Mouse (Mus musculus) lung, embryonic 16.5 days (tissue): Measurements from ENCODE around the gene Cdkn2a. TPM values are rescaled to one million over a fixed set of nuclear protein-coding genes. Genes with fewer than 3 reads are reported as not detected.

ENCODE experiments used
- ATAC-seq: fragments of 200-750 bp; cut with Nextera tagmentation; 2 replicates; pipeline ENCODE4 v1.8.0; 2017; ENCODE audit warnings: low read depth, mild to moderate bottlenecking, moderate library complexity
- H3K27ac ChIP-seq: fragments of 300-500 bp; sonication (generic); 2 replicates; pipeline ENCODE4 v1.5.1; 2014; ENCODE audit warnings: mild to moderate bottlenecking, control low read depth, low read length
- H3K27me3 ChIP-seq: fragments of 300-500 bp; sonication (generic); 2 replicates; pipeline ENCODE4 v1.6.1; 2014; ENCODE audit warnings: low read depth, low read length, mixed read lengths; ENCODE audit not compliant: control insufficient read depth, insufficient read depth
- H3K36me3 ChIP-seq: fragments of 300-500 bp; sonication (generic); 2 replicates; pipeline ENCODE4 v1.6.1; 2014; ENCODE audit warnings: low read length; ENCODE audit not compliant: control insufficient read depth, insufficient read depth
- H3K4me1 ChIP-seq: fragments of 300-500 bp; sonication (generic); replicated peaks from 2 replicates; pipeline ENCODE4 v1.6.1; 2014; ENCODE audit warnings: low read length, mixed read lengths; ENCODE audit not compliant: control insufficient read depth, insufficient read depth
- H3K4me2 ChIP-seq: fragments of 300-500 bp; sonication (generic); 2 replicates; pipeline ENCODE4 v1.6.1; 2014; ENCODE audit warnings: low read depth, low read length, control low read depth
- H3K4me3 ChIP-seq: fragments of 300-500 bp; sonication (generic); 2 replicates; pipeline ENCODE4 v1.5.1; 2014; ENCODE audit warnings: mild to moderate bottlenecking, low read length, control low read depth
- H3K9ac ChIP-seq: fragments of 300-500 bp; sonication (generic); 2 replicates; pipeline ENCODE4 v1.6.1; 2014; ENCODE audit warnings: low read length, control low read depth
- H3K9me3 ChIP-seq: fragments of 300-500 bp; sonication (generic); 2 replicates; pipeline ENCODE4 v1.6.1; 2016; ENCODE audit warnings: low read length; ENCODE audit not compliant: control insufficient read depth
- WGBS: fragments of 180-500 bp; shearing (Covaris S2); extraction: QIAGEN DNeasy Blood & Tissue Kit; methylation state at CpG from one replicate; pipeline ENCODE4 v1.1.7; 2014; 5-methylcytosine and 5-hydroxymethylcytosine counted together
- polyA plus RNA-seq: library from polyadenylated mRNA; unstranded; fragments of >200 nt; fragmentation: Nextera tagmentation; extraction: Ambion mirVana; gene quantifications from 2 replicates; pipeline ENCODE4 v1.2.1, GENCODE M21; 2015

Cdkn2a gene
- polyA plus RNA-seq, 1 experiment from 2014 or later = not detected

DNA sequence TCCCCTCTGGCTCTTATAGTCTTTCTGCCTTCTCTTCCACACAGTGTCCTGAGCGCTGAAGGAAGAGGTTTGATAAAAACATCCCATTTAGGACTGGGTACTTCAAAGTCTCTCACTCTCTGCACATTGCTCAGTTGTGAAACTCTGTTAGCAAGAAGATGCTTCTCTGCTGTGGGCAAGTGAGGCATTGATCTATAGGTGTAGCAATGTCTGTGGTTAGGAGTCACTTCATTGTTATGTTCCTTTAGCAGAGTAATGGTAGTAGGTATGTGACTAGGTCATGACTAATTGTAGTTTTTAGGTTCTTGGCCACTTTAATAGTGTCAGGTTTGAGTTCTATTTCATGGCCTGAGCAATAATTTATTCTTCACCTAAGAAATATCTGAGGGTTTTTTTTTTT is 7.7 kb upstream of the Cdkn2a start:
- Histone ChIP-seq H3K36me3 (no peaks in the 10 kb centered on the region), H3K4me3 (no peak overlapping the region), H3K4me2 (no peak overlapping the region), H3K27ac (no peak overlapping the region), H3K9me3 (no peaks in the 10 kb centered on the region), H3K4me1 (no peaks in the 10 kb centered on the region), H3K9ac (no peak overlapping the region), H3K27me3 (peaks cover 75% of the 10 kb centered on the region)
- no peak for ATAC-seq
- 6% methylated on average over 1 of the region's 1 CpGs for WGBS

DNA sequence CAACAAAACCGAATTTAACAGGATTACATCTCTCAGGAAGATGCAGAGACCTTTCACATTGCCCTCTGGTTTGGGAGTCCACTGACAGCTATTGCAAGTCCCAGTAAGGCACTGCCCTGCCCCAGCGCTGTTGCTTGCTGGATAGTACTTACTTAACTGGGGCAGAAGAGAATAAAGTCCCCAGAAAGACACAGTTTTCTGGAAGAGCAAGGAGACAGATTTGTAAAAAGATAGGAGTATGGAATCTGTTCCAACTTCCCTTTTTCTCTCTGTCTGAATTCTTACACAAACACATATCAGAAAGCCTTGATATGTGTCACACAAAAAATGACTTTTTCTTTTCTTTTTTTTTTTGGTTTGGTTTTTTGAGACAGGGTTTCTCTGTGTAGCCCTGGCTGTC is 5.3 kb upstream of the Cdkn2a start:
- Histone ChIP-seq H3K4me1 (0 out of 2 replicates have a peak, but pooled peaks cover 4% of the 10 kb centered on the region), H3K27me3 (peaks cover 77% of the 10 kb centered on the region), H3K4me2 (no peak overlapping the region), H3K27ac (no peak overlapping the region), H3K9me3 (no peaks in the 10 kb centered on the region), H3K36me3 (no peaks in the 10 kb centered on the region), H3K4me3 (no peak overlapping the region), H3K9ac (no peak overlapping the region)
- WGBS = 3% methylated on average over 2 of the region's 2 CpGs
- ATAC-seq = no peak

DNA sequence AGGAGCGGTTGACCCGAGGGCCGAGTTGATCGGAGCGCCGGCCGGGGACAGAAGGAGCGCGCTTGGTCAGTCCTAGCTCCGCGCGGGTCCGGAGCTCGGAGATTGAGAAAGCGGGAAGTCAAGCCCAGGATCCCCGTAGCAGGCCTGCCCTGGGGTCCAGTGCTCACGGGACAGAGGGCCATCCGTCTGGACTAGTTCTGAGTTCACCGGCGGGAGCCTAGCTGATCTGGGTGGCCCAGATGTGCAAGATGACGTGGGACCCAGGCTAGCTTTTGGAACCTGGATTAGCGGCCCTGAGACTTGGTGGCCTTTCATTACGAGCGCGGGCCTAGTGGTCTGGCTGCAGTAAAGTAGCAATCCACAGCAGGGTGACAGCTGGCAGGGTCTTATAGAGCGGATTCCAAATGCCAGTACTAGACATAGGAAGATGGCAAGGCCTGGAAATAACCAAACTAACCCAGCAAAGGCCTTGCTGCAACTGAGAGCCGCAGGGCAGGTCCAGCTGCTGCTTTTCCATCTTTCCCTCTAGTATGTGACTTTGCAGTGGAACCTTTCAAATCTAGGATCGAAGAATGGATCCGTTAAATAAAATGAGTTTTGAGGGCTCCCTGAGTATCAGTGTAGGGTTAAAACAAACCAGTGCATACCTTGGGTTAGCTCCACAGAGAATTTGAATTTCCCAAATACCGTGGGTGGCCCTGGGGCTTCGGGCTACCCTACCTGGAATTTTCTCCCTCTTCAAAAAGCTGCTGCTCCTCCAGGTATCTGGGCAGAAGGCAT is 1.2 kb upstream of the Cdkn2a start:
- H3K27ac ChIP-seq = no peak overlapping the region
- H3K4me3 ChIP-seq = peak overlapping the region; percentile 72
- H3K27me3 ChIP-seq = peaks cover 79% of the 10 kb centered on the region
- peak overlapping the region; percentile 96 for H3K4me2 ChIP-seq
- peaks cover 6% of the 10 kb centered on the region; the same call in 1 of the 2 replicates for H3K4me1 ChIP-seq
- no peaks in the 10 kb centered on the region for H3K36me3 ChIP-seq
- peak; percentile 64 for ATAC-seq
- WGBS = 5% methylated on average over 31 of the region's 31 CpGs
- peak overlapping the region; percentile 69 for H3K9ac ChIP-seq
- H3K9me3 ChIP-seq = no peaks in the 10 kb centered on the region

DNA sequence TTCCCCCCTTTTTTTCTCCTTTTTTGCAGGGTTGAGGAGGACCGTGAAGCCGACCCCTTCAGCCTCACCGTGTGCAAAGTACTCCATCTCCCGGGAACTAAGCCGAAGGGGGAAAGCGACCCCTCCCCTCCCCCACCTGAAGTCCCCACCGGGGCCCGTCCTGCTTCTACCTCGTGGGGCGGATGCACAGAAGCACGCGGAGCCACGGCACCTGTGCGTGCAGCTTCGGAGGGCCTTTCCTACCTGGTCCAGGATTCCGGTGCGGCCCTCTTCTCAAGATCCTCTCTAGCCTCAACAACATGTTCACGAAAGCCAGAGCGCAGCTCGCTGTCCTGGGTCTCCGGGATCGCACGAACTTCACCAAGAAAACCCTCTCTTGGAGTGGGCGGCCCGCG is 365 bp downstream of the Cdkn2a start:
- peaks cover 82% of the 10 kb centered on the region for H3K27me3 ChIP-seq
- peaks cover 6% of the 10 kb centered on the region; the same call in 1 of the 2 replicates for H3K4me1 ChIP-seq
- no peaks in the 10 kb centered on the region for H3K9me3 ChIP-seq
- peak overlapping the region; percentile 96 for H3K4me2 ChIP-seq
- peak overlapping the region; percentile 72 for H3K4me3 ChIP-seq
- H3K27ac ChIP-seq = no peak overlapping the region
- 1% methylated on average over 26 of the region's 26 CpGs for WGBS
- ATAC-seq = no peak; the same call in 1 of the 2 replicates
- no peaks in the 10 kb centered on the region for H3K36me3 ChIP-seq
- peak overlapping the region; percentile 69 for H3K9ac ChIP-seq

DNA sequence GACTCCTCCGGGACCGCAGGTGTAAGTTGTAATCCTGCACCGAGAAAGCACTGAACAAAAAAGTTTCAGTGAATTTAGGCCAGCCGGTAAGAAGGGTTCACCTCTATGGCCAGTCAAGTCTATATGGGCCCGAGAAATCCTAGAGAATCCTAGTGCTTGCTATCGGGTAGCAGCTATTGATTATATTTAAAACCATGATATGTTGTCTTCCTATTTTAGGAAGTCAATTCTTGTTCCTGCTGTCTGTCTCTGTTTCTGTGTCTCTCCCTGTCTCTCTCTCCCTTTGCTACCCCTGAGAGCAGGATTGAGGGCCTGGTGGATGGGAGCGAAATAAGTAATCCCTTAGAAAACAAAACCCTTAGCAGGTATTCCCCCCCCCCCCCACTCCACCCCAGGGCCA is 937 bp downstream of the Cdkn2a start:
- H3K4me2 ChIP-seq = no peak overlapping the region
- H3K36me3 ChIP-seq = no peaks in the 10 kb centered on the region
- H3K9ac ChIP-seq = no peak overlapping the region
- H3K9me3 ChIP-seq = no peaks in the 10 kb centered on the region
- 16% methylated on average over 7 of the region's 7 CpGs for WGBS
- no peak for ATAC-seq
- H3K27ac ChIP-seq = no peak overlapping the region
- H3K27me3 ChIP-seq = peaks cover 87% of the 10 kb centered on the region
- peaks cover 6% of the 10 kb centered on the region; the same call in 1 of the 2 replicates for H3K4me1 ChIP-seq
- no peak overlapping the region for H3K4me3 ChIP-seq

DNA sequence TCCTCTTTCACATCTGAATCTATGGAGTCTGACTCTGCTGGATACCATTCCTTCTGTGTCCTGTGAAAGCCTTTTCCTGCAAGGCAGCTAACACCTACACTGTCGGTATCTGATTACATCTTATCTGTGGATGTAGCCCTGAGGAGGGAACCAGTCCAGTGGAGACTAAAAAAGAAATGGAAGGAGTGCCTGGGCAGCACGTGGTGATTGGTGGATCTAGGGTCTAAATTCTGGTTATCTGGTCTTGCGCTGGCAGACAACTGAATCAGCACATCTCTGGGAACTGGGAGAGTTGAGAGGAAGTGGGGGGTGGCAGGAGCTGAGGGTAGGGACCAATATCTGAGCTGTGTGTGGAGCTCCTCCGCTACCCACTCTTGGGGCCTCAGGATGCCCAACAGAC is 5.4 kb downstream of the Cdkn2a start:
- WGBS = 1% methylated on average over 4 of the region's 4 CpGs
- ATAC-seq = no peak

DNA sequence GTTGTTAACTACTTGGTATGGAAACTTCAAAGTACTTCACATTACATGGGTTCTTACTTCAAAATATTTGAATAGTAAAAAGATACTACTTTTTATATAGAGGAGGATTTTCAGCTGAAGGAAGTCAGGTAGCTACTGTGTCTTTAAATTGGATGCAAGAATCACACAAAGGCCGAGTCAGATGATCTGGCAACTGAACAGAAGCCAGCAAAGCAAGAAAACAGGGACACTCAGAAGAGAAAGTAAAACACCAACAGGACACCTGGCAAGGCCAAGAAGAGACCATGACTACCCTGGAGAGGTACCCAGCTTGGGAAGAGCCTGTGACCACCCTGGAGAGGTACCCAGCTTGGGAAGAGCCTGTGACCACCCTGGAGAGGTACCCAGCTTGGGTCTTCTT is 7.9 kb downstream of the Cdkn2a start:
- 7% methylated on average over 1 of the region's 1 CpGs for WGBS
- H3K9me3 ChIP-seq = no peaks in the 10 kb centered on the region
- H3K4me1 ChIP-seq = 0 out of 2 replicates have a peak, but pooled peaks cover 2% of the 10 kb centered on the region
- H3K4me2 ChIP-seq = no peak overlapping the region
- H3K9ac ChIP-seq = no peak overlapping the region
- H3K36me3 ChIP-seq = no peaks in the 10 kb centered on the region
- no peak for ATAC-seq
- no peak overlapping the region for H3K27ac ChIP-seq
- peaks cover 75% of the 10 kb centered on the region for H3K27me3 ChIP-seq
- H3K4me3 ChIP-seq = no peak overlapping the region

More for the DNA sequence above, 5.4 kb downstream of the Cdkn2a start:
- Histone ChIP-seq H3K36me3 (no peaks in the 10 kb centered on the region), H3K4me3 (no peak overlapping the region), H3K27me3 (peaks cover 74% of the 10 kb centered on the region), H3K4me1 (peaks cover under 1% of the 10 kb centered on the region; the same call in 1 of the 2 replicates), H3K27ac (no peak overlapping the region), H3K9ac (no peak overlapping the region), H3K4me2 (no peak overlapping the region), H3K9me3 (no peaks in the 10 kb centered on the region)

DNA sequence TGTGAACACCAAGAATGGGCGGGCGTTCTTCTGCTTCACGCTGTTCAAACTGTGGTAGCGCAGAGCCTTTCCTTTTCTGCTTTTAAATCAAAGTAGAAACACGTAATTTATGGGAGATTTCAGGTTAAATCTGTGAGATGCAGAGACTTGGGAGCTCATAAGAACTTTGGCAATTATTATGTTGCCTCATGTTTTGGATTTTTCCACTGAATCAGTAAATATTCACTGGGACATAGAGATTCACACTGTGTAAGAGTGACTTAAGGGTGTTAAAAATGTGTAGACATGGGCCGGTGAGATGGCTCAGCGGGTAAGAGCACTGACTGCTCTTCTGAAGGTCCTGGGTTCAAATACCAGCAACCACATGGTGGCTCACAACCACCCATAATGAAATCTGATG is 8.8 kb downstream of the Cdkn2a start:
- no peak for ATAC-seq
- WGBS = 25% methylated on average over 7 of the region's 7 CpGs
- no peak overlapping the region for H3K9ac ChIP-seq
- no peaks in the 10 kb centered on the region for H3K36me3 ChIP-seq
- H3K4me3 ChIP-seq = no peak overlapping the region
- H3K27me3 ChIP-seq = peaks cover 73% of the 10 kb centered on the region
- 0 out of 2 replicates have a peak, but pooled peaks cover 2% of the 10 kb centered on the region for H3K4me1 ChIP-seq
- H3K9me3 ChIP-seq = no peaks in the 10 kb centered on the region
- H3K4me2 ChIP-seq = no peak overlapping the region
- H3K27ac ChIP-seq = no peak overlapping the region

DNA sequence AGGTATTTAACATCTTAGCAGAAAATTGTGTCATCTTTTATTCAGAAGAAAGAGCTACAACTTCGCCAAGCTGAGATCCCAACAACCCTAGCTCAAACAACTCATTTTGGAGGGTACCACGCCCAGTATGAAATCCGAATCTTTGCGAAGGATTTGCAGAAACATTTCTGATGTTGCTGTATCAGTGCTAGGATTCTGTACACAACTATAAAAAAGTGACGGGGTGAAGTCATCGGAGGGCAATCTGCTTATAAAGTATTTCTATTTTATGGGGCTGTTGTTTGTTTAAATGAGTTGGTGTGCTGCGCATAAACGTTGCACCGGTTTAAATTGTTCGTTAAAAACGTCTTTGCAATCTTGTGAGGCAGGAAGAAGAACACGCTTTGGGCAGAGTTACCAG is 11.8 kb downstream of the Cdkn2a start:
- Histone ChIP-seq H3K9ac (no peak overlapping the region), H3K27me3 (peaks cover 69% of the 10 kb centered on the region), H3K4me2 (no peak overlapping the region), H3K27ac (no peak overlapping the region), H3K9me3 (no peaks in the 10 kb centered on the region), H3K36me3 (no peaks in the 10 kb centered on the region), H3K4me1 (0 out of 2 replicates have a peak, but pooled peaks cover 2% of the 10 kb centered on the region), H3K4me3 (no peak overlapping the region)
- whole genome bisulfite sequencing = under 1% methylated on average over 12 of the region's 12 CpGs
- no peak for ATAC-seq
